Mouse (Mus musculus): ENCODE measurements at regions not wholly inside any gene's neighbourhood (a gene's known extent, or its start where the extent isn't known, plus 50 kb on each side); places are given as distances from the start of the nearest gene placed in this dataset.

- no peaks in the 10 kb centered on the region for H3K36me3 ChIP-seq (replicated peaks)
- 0 out of 2 replicates have a peak, but pooled peaks cover 3% of the 10 kb centered on the region for H3K27me3 ChIP-seq (replicated peaks; ENCODE audit: low read depth, poor library complexity, severe bottlenecking)
- 59% methylated on average over 15 of the region's 15 CpGs for WGBS
- no peak for DNase-seq (ENCODE audit: low spot score)
- H3K4me1 ChIP-seq: peaks cover 4% of the 10 kb centered on the region; the same call in 1 of the 2 replicates
- H3K9me3 ChIP-seq: no peaks in the 10 kb centered on the region
- H3K27ac ChIP-seq (replicated peaks): no peak overlapping the region
- no peak overlapping the region for H3K4me3 ChIP-seq
These were observed 181.2 kb upstream of the 3110018I06Rik start for GRCm38 (mm10) chr12:107307094-107307740.

DNA sequence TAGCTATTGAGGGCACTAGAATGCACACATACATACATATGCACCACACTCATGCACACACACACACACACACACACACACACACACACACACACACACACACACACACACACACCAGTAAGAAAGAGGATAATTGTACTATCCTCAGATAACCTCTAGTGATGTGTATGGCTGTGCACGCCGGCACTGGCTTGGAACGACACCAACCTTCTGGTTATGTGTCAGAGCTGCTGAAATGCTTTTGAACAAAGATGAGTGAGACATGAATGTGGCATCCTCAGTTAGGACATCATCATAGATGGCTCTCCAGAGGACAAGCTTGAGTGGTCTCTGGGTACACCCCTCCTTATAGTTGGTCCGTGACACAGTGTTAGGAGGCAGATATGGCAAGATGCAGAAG, 173.0 kb upstream of the 3110018I06Rik start:
- 94% methylated on average over 4 of the region's 4 CpGs for WGBS

DNA sequence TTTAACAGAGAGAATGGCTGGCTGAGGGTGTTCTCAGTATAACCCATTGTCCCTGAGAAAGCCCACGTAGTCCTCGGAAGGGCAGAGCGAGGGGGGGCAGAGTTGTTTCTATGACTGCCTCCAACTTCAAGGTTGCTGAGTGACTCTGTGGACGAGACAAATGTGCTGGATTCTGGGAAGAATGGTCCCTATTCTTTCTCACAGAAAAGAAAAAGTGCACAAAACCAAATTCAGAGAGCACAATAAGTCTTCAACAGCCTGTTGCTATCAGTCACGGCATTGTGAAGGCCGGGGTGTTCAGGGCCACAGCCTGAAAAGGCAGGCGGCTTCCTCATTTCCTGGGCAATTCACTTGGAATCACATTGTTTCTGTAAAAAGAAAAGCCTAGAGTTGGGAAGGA, 165.6 kb upstream of the 3110018I06Rik start:
- no peak overlapping the region for H3K27ac ChIP-seq (replicated peaks)
- H3K9me3 ChIP-seq: no peaks in the 10 kb centered on the region
- H3K4me1 ChIP-seq: peaks cover 7% of the 10 kb centered on the region; the same call in 1 of the 2 replicates
- H3K36me3 ChIP-seq (replicated peaks): no peaks in the 10 kb centered on the region
- no peaks in the 10 kb centered on the region for H3K27me3 ChIP-seq (replicated peaks; ENCODE audit: low read depth, poor library complexity, severe bottlenecking)
- no peak for DNase-seq (ENCODE audit: low spot score)
- WGBS: 66% methylated on average over 7 of the region's 7 CpGs
- H3K4me3 ChIP-seq: no peak overlapping the region

More for the DNA sequence above, 173.0 kb upstream of the 3110018I06Rik start:
- H3K4me3 ChIP-seq: no peak overlapping the region
- no peak for DNase-seq (ENCODE audit: low spot score)
- H3K4me1 ChIP-seq: no peaks in the 10 kb centered on the region
- no peaks in the 10 kb centered on the region for H3K27me3 ChIP-seq (replicated peaks; ENCODE audit: low read depth, poor library complexity, severe bottlenecking)
- H3K36me3 ChIP-seq (replicated peaks): no peaks in the 10 kb centered on the region
- no peaks in the 10 kb centered on the region for H3K9me3 ChIP-seq
- H3K27ac ChIP-seq (replicated peaks): no peak overlapping the region

GRCm38 (mm10) chr12:107326101-107326500, 162.3 kb upstream of the 3110018I06Rik start:
- 95% methylated on average over 10 of the region's 10 CpGs for WGBS
- DNase-seq (ENCODE audit: low spot score): no peak
- no peaks in the 10 kb centered on the region for H3K36me3 ChIP-seq (replicated peaks)

GRCm38 (mm10) chr12:107327107-107327770, 161.2 kb upstream of the 3110018I06Rik start:
- H3K9me3 ChIP-seq: no peaks in the 10 kb centered on the region
- DNase-seq (ENCODE audit: low spot score): no peak
- no peak overlapping the region for H3K27ac ChIP-seq (replicated peaks)
- no peak overlapping the region for H3K4me3 ChIP-seq
- no peaks in the 10 kb centered on the region for H3K36me3 ChIP-seq (replicated peaks)
- H3K4me1 ChIP-seq: peaks cover 23% of the 10 kb centered on the region
- H3K27me3 ChIP-seq (replicated peaks; ENCODE audit: low read depth, poor library complexity, severe bottlenecking): peaks cover 11% of the 10 kb centered on the region
- WGBS: 80% methylated on average over 9 of the region's 9 CpGs

More at GRCm38 (mm10) chr12:107326101-107326500, 162.3 kb upstream of the 3110018I06Rik start:
- Histone ChIP-seq H3K27me3 (replicated peaks; ENCODE audit: low read depth, poor library complexity, severe bottlenecking) (peaks cover 11% of the 10 kb centered on the region), H3K4me3 (no peak overlapping the region), H3K4me1 (peaks cover 23% of the 10 kb centered on the region), H3K9me3 (no peaks in the 10 kb centered on the region), H3K27ac (replicated peaks) (no peak overlapping the region)

DNA sequence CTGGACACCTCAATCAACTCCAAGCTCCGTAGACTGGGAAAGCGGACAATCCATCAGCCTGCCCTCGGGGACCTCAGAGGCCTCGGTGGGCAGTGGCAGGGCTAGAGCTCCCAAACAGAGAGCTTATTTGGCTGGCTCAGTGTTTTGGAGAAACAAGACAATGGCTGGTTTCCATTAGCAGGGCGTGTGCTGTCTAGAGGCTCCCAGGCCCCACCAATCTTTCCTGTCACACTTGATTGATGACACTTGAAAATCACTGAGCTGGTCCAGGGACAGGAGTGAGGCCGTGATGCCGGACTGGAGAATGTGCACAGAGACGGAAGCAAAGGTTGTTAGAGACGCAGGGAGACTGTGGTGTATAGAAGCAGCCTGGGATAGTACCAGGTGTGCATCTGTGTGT, 159.4 kb upstream of the 3110018I06Rik start:
- DNase-seq (ENCODE audit: low spot score): peak; percentile 42
- 22% methylated on average over 9 of the region's 9 CpGs for WGBS

DNA sequence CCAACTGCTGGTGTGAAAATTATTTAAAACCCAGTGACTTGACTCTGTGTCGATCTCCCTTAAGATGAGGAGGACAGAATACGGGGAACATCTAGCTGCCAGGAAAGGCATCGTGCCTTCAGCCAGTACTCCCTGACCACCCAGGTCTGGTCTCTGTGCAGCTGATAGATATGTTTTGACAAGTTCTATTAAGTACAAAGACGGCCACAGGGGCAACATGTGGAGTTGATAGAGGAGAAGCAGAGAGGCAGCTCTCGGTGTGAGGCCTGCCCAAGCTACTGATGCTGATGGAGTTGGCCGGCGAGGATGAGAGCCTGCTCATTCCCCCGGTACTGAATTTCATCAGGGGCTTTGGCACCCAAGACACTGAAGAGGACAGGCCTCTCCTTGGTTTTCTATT, 154.1 kb upstream of the 3110018I06Rik start:
- H3K4me1 ChIP-seq: peaks cover 15% of the 10 kb centered on the region

More for the DNA sequence above, 159.4 kb upstream of the 3110018I06Rik start:
- Histone ChIP-seq H3K36me3 (replicated peaks) (no peaks in the 10 kb centered on the region), H3K27me3 (replicated peaks; ENCODE audit: low read depth, poor library complexity, severe bottlenecking) (peaks cover 11% of the 10 kb centered on the region), H3K4me3 (no peak overlapping the region), H3K9me3 (no peaks in the 10 kb centered on the region), H3K27ac (replicated peaks) (peak overlapping the region; percentile 61), H3K4me1 (peaks cover 23% of the 10 kb centered on the region)

GRCm38 (mm10) chr12:107335106-107335505, 153.3 kb upstream of the 3110018I06Rik start:
- no peak overlapping the region; the same call in 1 of the 2 replicates for H3K27ac ChIP-seq (replicated peaks)
- DNase-seq (ENCODE audit: low spot score): no peak
- no peak overlapping the region for H3K4me3 ChIP-seq
- peaks cover 10% of the 10 kb centered on the region for H3K4me1 ChIP-seq
- no peaks in the 10 kb centered on the region for H3K36me3 ChIP-seq (replicated peaks)
- no peaks in the 10 kb centered on the region for H3K9me3 ChIP-seq
- peaks cover 13% of the 10 kb centered on the region for H3K27me3 ChIP-seq (replicated peaks; ENCODE audit: low read depth, poor library complexity, severe bottlenecking)
- WGBS: 79% methylated on average over 12 of the region's 12 CpGs

More for the DNA sequence above, 154.1 kb upstream of the 3110018I06Rik start:
- H3K27ac ChIP-seq (replicated peaks): no peak overlapping the region; the same call in 1 of the 2 replicates
- WGBS: 50% methylated on average over 8 of the region's 8 CpGs
- peaks cover 16% of the 10 kb centered on the region for H3K27me3 ChIP-seq (replicated peaks; ENCODE audit: low read depth, poor library complexity, severe bottlenecking)
- DNase-seq (ENCODE audit: low spot score): peak; percentile 60
- H3K4me3 ChIP-seq: no peak overlapping the region
- no peaks in the 10 kb centered on the region for H3K9me3 ChIP-seq
- no peaks in the 10 kb centered on the region for H3K36me3 ChIP-seq (replicated peaks)

- no peak overlapping the region for H3K4me3 ChIP-seq
- peaks cover 10% of the 10 kb centered on the region for H3K4me1 ChIP-seq
- H3K9me3 ChIP-seq: no peaks in the 10 kb centered on the region
- H3K27me3 ChIP-seq (replicated peaks; ENCODE audit: low read depth, poor library complexity, severe bottlenecking): 0 out of 2 replicates have a peak, but pooled peaks cover 5% of the 10 kb centered on the region
- 60% methylated on average over 10 of the region's 10 CpGs for WGBS
- no peaks in the 10 kb centered on the region for H3K36me3 ChIP-seq (replicated peaks)
- H3K27ac ChIP-seq (replicated peaks): no peak overlapping the region
- no peak for DNase-seq (ENCODE audit: low spot score)
These were observed 149.7 kb upstream of the 3110018I06Rik start for GRCm38 (mm10) chr12:107338758-107339157.

- Histone ChIP-seq H3K4me1 (peaks cover 6% of the 10 kb centered on the region; the same call in 1 of the 2 replicates), H3K27me3 (replicated peaks; ENCODE audit: low read depth, poor library complexity, severe bottlenecking) (peaks cover 10% of the 10 kb centered on the region), H3K4me3 (no peak overlapping the region), H3K9me3 (no peaks in the 10 kb centered on the region), H3K27ac (replicated peaks) (no peak overlapping the region), H3K36me3 (replicated peaks) (no peaks in the 10 kb centered on the region)
- WGBS: 54% methylated on average over 6 of the region's 6 CpGs
- no peak for DNase-seq (ENCODE audit: low spot score)
These were observed 132.2 kb upstream of the 3110018I06Rik start for GRCm38 (mm10) chr12:107356211-107356610.

- no peak for DNase-seq (ENCODE audit: low spot score)
- 89% methylated on average over 7 of the region's 7 CpGs for WGBS
- Histone ChIP-seq H3K36me3 (replicated peaks) (no peaks in the 10 kb centered on the region), H3K27ac (replicated peaks) (no peak overlapping the region), H3K4me3 (no peak overlapping the region), H3K4me1 (peaks cover 6% of the 10 kb centered on the region; the same call in 1 of the 2 replicates), H3K9me3 (no peaks in the 10 kb centered on the region), H3K27me3 (replicated peaks; ENCODE audit: low read depth, poor library complexity, severe bottlenecking) (peaks cover 10% of the 10 kb centered on the region)
These were observed 131.5 kb upstream of the 3110018I06Rik start for GRCm38 (mm10) chr12:107356974-107357373.

GRCm38 (mm10) chr12:107360511-107360910, 127.9 kb upstream of the 3110018I06Rik start:
- WGBS: 87% methylated on average over 12 of the region's 12 CpGs
- Histone ChIP-seq H3K9me3 (no peaks in the 10 kb centered on the region), H3K27ac (replicated peaks) (no peak overlapping the region), H3K36me3 (replicated peaks) (no peaks in the 10 kb centered on the region), H3K4me3 (no peak overlapping the region), H3K27me3 (replicated peaks; ENCODE audit: low read depth, poor library complexity, severe bottlenecking) (peaks cover 6% of the 10 kb centered on the region; the same call in 1 of the 2 replicates), H3K4me1 (peaks cover 10% of the 10 kb centered on the region; the same call in 1 of the 2 replicates)
- DNase-seq (ENCODE audit: low spot score): no peak

GRCm38 (mm10) chr12:107361606-107362005, 126.8 kb upstream of the 3110018I06Rik start:
- DNase-seq (ENCODE audit: low spot score): no peak
- WGBS: 93% methylated on average over 7 of the region's 7 CpGs
- Histone ChIP-seq H3K4me3 (no peak overlapping the region), H3K36me3 (replicated peaks) (no peaks in the 10 kb centered on the region), H3K27me3 (replicated peaks; ENCODE audit: low read depth, poor library complexity, severe bottlenecking) (no peaks in the 10 kb centered on the region), H3K27ac (replicated peaks) (no peak overlapping the region), H3K9me3 (no peaks in the 10 kb centered on the region), H3K4me1 (0 out of 2 replicates have a peak, but pooled peaks cover 4% of the 10 kb centered on the region)

Measured in embryonic facial prominence, embryonic 10.5 days (tissue).